ENCODE assay signal across 25 mouse cellular contexts in the genomic region with DNA sequence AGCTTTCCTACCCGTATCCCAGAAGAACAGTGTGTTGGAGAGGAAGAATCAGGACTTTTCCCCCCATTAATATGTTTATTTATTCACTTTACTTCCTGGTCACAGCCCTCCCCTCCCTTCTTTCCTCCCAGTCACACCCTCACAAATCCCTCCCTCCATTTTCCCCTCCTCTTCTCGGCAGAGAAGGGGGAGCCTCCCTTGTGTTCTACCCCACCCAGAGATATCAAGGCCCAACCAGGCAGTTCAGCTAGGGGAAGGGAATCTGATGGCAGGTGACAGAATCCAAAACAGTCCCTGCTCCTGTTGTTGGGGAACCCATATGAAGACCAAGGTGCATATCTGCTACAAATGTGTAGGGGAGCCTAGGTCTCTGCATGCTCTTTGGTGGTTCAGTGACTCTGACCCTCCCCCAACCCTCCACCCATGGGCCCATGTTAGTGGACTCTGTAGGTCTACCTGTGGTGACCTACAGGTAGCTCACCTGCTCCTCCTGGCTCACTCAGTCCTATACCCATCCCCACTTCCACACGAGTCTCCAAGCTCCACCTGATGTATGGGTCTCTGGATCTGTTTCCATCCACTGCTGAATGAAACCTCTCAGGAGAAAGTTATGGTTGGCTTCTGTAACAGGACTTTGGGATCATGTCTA. TPM values are rescaled to one million over a fixed set of nuclear protein-coding genes. Genes with fewer than 3 reads are reported as not detected.
DNase-seq lines count a peak whose midpoint lies in the region; ATAC-seq lines count a peak whose summit lies in the region.
"Had no signal": no experiment of that assay in that cellular context is flagged by ENCODE, and none has a peak within 500 bp of the region (broad histone marks: within the 10 kb centered on the region; RNA-seq: fewer than 3 reads in every experiment).

No protein-coding gene starts in this region.

- H3K27ac ChIP-seq in intestine, embryonic 15.5 days, result no peak overlapping the region
- H3K27ac ChIP-seq in liver, embryonic 13.5 days, result no peak overlapping the region
- H3K27ac ChIP-seq: embryonic facial prominence, embryonic 15.5 days; forebrain, embryonic 10.5 days; heart, adult 2 months; hindbrain, embryonic 12.5 days had no signal

- no peaks in the 10 kb centered on the region for H3K9me3 ChIP-seq in intestine, embryonic 15.5 days
- H3K9me3 ChIP-seq in liver, embryonic 13.5 days (replicated peaks), result no peaks in the 10 kb centered on the region
- H3K9me3 ChIP-seq: embryonic facial prominence, embryonic 15.5 days; forebrain, embryonic 10.5 days; hindbrain, embryonic 12.5 days had no signal

- 56% methylated on average over 3 of the region's 3 CpGs for WGBS in intestine, embryonic 15.5 days
- WGBS in liver, embryonic 13.5 days (ENCODE audit: insufficient replicate concordance), result 44% methylated on average over 3 of the region's 3 CpGs

- H3K4me1 ChIP-seq in intestine, embryonic 15.5 days (replicated peaks), result no peaks in the 10 kb centered on the region
- 0 out of 2 replicates have a peak, but pooled peaks cover 4% of the 10 kb centered on the region for H3K4me1 ChIP-seq in liver, embryonic 13.5 days (replicated peaks)
- H3K4me1 ChIP-seq: forebrain, embryonic 10.5 days; hindbrain, embryonic 12.5 days had no signal

- intact Hi-C loops in heart, postnatal 36 days (cut with DNase I), result no loop called here
- intact Hi-C loops in heart, postnatal 10 days (cut with DNase I), result no loop called here

- H3K4me2 ChIP-seq in intestine, embryonic 15.5 days (replicated peaks), result no peak overlapping the region
- no peak overlapping the region for H3K4me2 ChIP-seq in liver, embryonic 13.5 days
- H3K4me2 ChIP-seq: embryonic facial prominence, embryonic 15.5 days; heart, embryonic 11.5 days; hindbrain, embryonic 12.5 days had no signal

- peak; percentile 92 for DNase-seq in heart, adult 11 months
- DNase-seq in heart, postnatal 36 days, result no peak
- no peak for DNase-seq in liver, embryonic 13.5 days
- no peak for DNase-seq in neural tube, embryonic 10.5 days (ENCODE audit: extremely low spot score, low spot score)
- DNase-seq in heart, postnatal 10 days, result no peak
- DNase-seq in adrenal gland, postnatal 36 days, result no peak
- DNase-seq: adrenal gland, postnatal 10 days; cerebellum, adult 8-10 months; cerebellum, postnatal 14 days; embryo, embryonic 11 days; gastrocnemius, postnatal 36 days; heart, adult 2 months; heart, postnatal 4 days had no signal

- peak; percentile 69; the same call in 1 of the 2 replicates for ATAC-seq in intestine, embryonic 15.5 days
- peak; percentile 48; the same call in 1 of the 2 replicates for ATAC-seq in liver, embryonic 13.5 days (ENCODE audit: low read depth)
- ATAC-seq: forebrain, embryonic 14.5 days; hindbrain, embryonic 16.5 days had no signal

- H3K4me3 ChIP-seq in intestine, embryonic 15.5 days (replicated peaks), result no peak overlapping the region
- H3K4me3 ChIP-seq in liver, embryonic 13.5 days (replicated peaks), result no peak overlapping the region
- H3K4me3 ChIP-seq: embryonic facial prominence, embryonic 15.5 days; erythroblast, embryonic 14.5 days; forebrain, embryonic 10.5 days; heart, adult 2 months; hindbrain, embryonic 12.5 days had no signal

- H3K9ac ChIP-seq in intestine, embryonic 15.5 days, result no peak overlapping the region
- no peak overlapping the region for H3K9ac ChIP-seq in liver, embryonic 13.5 days
- H3K9ac ChIP-seq: embryonic facial prominence, embryonic 15.5 days; hindbrain, embryonic 12.5 days had no signal

- no peaks in the 10 kb centered on the region for H3K27me3 ChIP-seq in intestine, embryonic 15.5 days (replicated peaks)
- no peaks in the 10 kb centered on the region for H3K27me3 ChIP-seq in liver, embryonic 13.5 days
- H3K27me3 ChIP-seq: embryonic facial prominence, embryonic 15.5 days; hindbrain, embryonic 12.5 days had no signal

- no peaks in the 10 kb centered on the region for H3K36me3 ChIP-seq in intestine, embryonic 15.5 days
- no peaks in the 10 kb centered on the region for H3K36me3 ChIP-seq in liver, embryonic 13.5 days
- H3K36me3 ChIP-seq: forebrain, embryonic 10.5 days; hindbrain, embryonic 12.5 days had no signal

RNA-seq across cellular contexts. Expression of gene Stambpl1, which starts 28.8 kb away (rescaled TPM):
- 1 to 10 TPM; 2.7 to 5.4 TPM for total RNA-seq in heart, postnatal 36 days (2021)
- polyA plus RNA-seq in intestine, embryonic 15.5 days (2015; fragmentation: Nextera tagmentation; extraction: Ambion mirVana), result 19.6 and 20.2 TPM in 2 replicates
- 3.2 and 3.3 TPM in 2 replicates for polyA plus RNA-seq in liver, embryonic 13.5 days (2015; fragmentation: Nextera tagmentation; extraction: Ambion mirVana)
- total RNA-seq in heart, postnatal 10 days (2021), result 1 to 10 TPM; 4.9 to 6.9 TPM
- 1 to 10 TPM; 4.3 to 5.6 TPM for total RNA-seq in adrenal gland, postnatal 36 days (2021)
- total RNA-seq: MEL had no signal
- polyA plus RNA-seq: erythroblast, embryonic 14.5 days had no signal

RNA-seq across cellular contexts. Expression of gene Acta2, which starts 34.5 kb away (rescaled TPM):
- 100 to 1,000 TPM; 142 to 147 TPM for total RNA-seq in heart, postnatal 36 days (2021)
- 1,375 and 1,410 TPM in 2 replicates for polyA plus RNA-seq in intestine, embryonic 15.5 days (2015; fragmentation: Nextera tagmentation; extraction: Ambion mirVana)
- 23.9 and 24.4 TPM in 2 replicates for polyA plus RNA-seq in liver, embryonic 13.5 days (2015; fragmentation: Nextera tagmentation; extraction: Ambion mirVana)
- 100 to 1,000 TPM; 522 to 615 TPM for total RNA-seq in heart, postnatal 10 days (2021)
- 10 to 100 TPM; 28.2 to 55.6 TPM for total RNA-seq in adrenal gland, postnatal 36 days (2021)
- total RNA-seq: common myeloid progenitor, adult 5-6 weeks; MEL had no signal
- polyA plus RNA-seq: erythroblast, embryonic 14.5 days had no signal

RNA-seq across cellular contexts. Expression of gene Ankrd22, which starts 55.0 kb away (rescaled TPM):
- total RNA-seq in heart, postnatal 36 days (2021), result not detected
- polyA plus RNA-seq in intestine, embryonic 15.5 days (2015; fragmentation: Nextera tagmentation; extraction: Ambion mirVana), result 1.5 and 1.7 TPM in 2 replicates
- 0.03 and 0.16 TPM in 2 replicates for polyA plus RNA-seq in liver, embryonic 13.5 days (2015; fragmentation: Nextera tagmentation; extraction: Ambion mirVana)
- total RNA-seq in heart, postnatal 10 days (2021), result not detected
- not detected for total RNA-seq in adrenal gland, postnatal 36 days (2021)
- total RNA-seq: gastrocnemius, adult 8-10 months; gastrocnemius, postnatal 36 days; heart, adult 2 months; heart, postnatal 4 days; MEL had no signal
- polyA plus RNA-seq: C2C12; erythroblast, embryonic 14.5 days; forebrain, embryonic 14.5 days; heart, embryonic 11.5 days; hindbrain, embryonic 12.5 days; hindbrain, embryonic 16.5 days had no signal
